25 mouse cellular contexts compared by ENCODE assay signal in the genomic region with DNA sequence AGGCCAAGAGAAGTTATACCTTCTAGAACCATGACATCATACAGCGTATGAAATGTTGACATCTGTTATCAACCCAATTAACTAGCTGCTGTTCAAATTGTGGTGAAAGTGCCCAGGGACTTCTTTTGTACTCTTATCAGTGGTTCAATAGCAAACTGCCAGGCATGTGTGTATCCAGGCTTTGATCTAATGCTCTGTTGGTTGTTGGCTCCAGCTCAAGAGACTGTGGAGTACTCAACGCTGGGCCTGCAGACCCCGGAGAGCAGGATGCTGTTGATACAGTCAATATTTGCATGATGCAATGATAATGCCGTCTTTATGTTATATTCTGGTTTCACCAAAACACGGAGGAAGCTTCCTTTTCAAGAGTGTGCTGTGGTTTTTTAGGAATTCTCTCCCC.
DNase-seq lines count a peak whose midpoint lies in the region; ATAC-seq and TF ChIP-seq lines count a peak whose summit lies in the region.
"Had no signal": no experiment of that assay in that cellular context is flagged by ENCODE, and none has a peak within 500 bp of the region (broad histone marks: within the 10 kb centered on the region; RNA-seq: fewer than 3 reads in every experiment).

No protein-coding gene starts in this region.

- H3K4me2 ChIP-seq in liver, embryonic 11.5 days: no peak overlapping the region
- no peak overlapping the region for H3K4me2 ChIP-seq in lung, embryonic 16.5 days (ENCODE audit: low read depth, low read length)
- H3K4me2 ChIP-seq in stomach, embryonic 15.5 days: no peak overlapping the region
- H3K4me2 ChIP-seq: embryonic facial prominence, embryonic 15.5 days; forebrain, embryonic 15.5 days; heart, embryonic 12.5 days; hindbrain, embryonic 14.5 days had no signal

- no peaks in the 10 kb centered on the region for H3K4me1 ChIP-seq in liver, embryonic 11.5 days (replicated peaks; ENCODE audit: control insufficient read depth, insufficient read depth, low read length)
- 0 out of 2 replicates have a peak, but pooled peaks cover 2% of the 10 kb centered on the region for H3K4me1 ChIP-seq in lung, embryonic 16.5 days (replicated peaks; ENCODE audit: control insufficient read depth, insufficient read depth, low read length)
- H3K4me1 ChIP-seq in lung, adult 2 months (ENCODE audit: control insufficient read depth, insufficient read depth, low read length): no peaks in the 10 kb centered on the region
- H3K4me1 ChIP-seq in stomach, embryonic 15.5 days: no peaks in the 10 kb centered on the region
- H3K4me1 ChIP-seq: embryonic facial prominence, embryonic 15.5 days; forebrain, embryonic 15.5 days had no signal

- no peaks in the 10 kb centered on the region for H3K36me3 ChIP-seq in liver, embryonic 11.5 days (ENCODE audit: control insufficient read depth, insufficient read depth, low read length)
- no peaks in the 10 kb centered on the region for H3K36me3 ChIP-seq in lung, embryonic 16.5 days (ENCODE audit: control insufficient read depth, insufficient read depth, low read length)
- no peaks in the 10 kb centered on the region for H3K36me3 ChIP-seq in stomach, embryonic 15.5 days
- H3K36me3 ChIP-seq: embryonic facial prominence, embryonic 15.5 days; forebrain, embryonic 10.5 days; forebrain, embryonic 15.5 days; G1E; heart, embryonic 12.5 days; hindbrain, embryonic 10.5 days had no signal

- DNase-seq in cerebellum, postnatal 10 days: peak; percentile 5 to 28
- no peak for DNase-seq in cerebellum, adult 11-12 months
- DNase-seq in liver, embryonic 11.5 days (ENCODE audit: low spot score): no peak
- DNase-seq in liver: no peak
- DNase-seq in lung, adult 2 months: no peak
- DNase-seq in right cerebral cortex, postnatal 36 days (ENCODE audit: low spot score in 2 of 2): no peak
- DNase-seq: adrenal gland, adult 8-10 months; adrenal gland, postnatal 36 days; B cell, adult 2 months; cerebellum, adult 11 months; cerebellum, adult 9-10 months; cerebellum, postnatal 36 days; gastrocnemius, postnatal 10 days; heart, adult 2 months had no signal

- no peaks in the 10 kb centered on the region for H3K9me3 ChIP-seq in liver, embryonic 11.5 days (ENCODE audit: control insufficient read depth, low read length)
- no peaks in the 10 kb centered on the region for H3K9me3 ChIP-seq in lung, embryonic 16.5 days (ENCODE audit: control insufficient read depth, low read length)
- no peaks in the 10 kb centered on the region for H3K9me3 ChIP-seq in stomach, embryonic 15.5 days
- H3K9me3 ChIP-seq: embryonic facial prominence, embryonic 15.5 days; forebrain, embryonic 10.5 days; forebrain, embryonic 15.5 days; G1E; heart, embryonic 12.5 days; hindbrain, embryonic 10.5 days had no signal

- TF ChIP-seq CTCF in lung, adult 2 months (IDR thresholded peaks at IDR 0.05; ENCODE audit: insufficient read depth, low read length): no peak

- H3K4me3 ChIP-seq in liver, embryonic 11.5 days (ENCODE audit: low read depth, low read length): no peak overlapping the region
- no peak overlapping the region for H3K4me3 ChIP-seq in lung, embryonic 16.5 days (ENCODE audit: low read length)
- no peak overlapping the region for H3K4me3 ChIP-seq in lung, adult 2 months (replicated peaks; ENCODE audit: extremely low read depth, low read depth, low read length)
- no peak overlapping the region for H3K4me3 ChIP-seq in stomach, embryonic 15.5 days (replicated peaks)
- H3K4me3 ChIP-seq: embryonic facial prominence, embryonic 15.5 days; erythroblast, embryonic 14.5 days; forebrain, embryonic 10.5 days; forebrain, embryonic 15.5 days; heart, adult 2 months; heart, embryonic 12.5 days; hindbrain, embryonic 10.5 days had no signal

- ATAC-seq in liver, embryonic 11.5 days (replicated peaks; ENCODE audit: low FRiP score): 0 out of 2 replicates have a peak, but pooled peaks have one; percentile 34
- peak; percentile 92 for ATAC-seq in lung, embryonic 16.5 days (ENCODE audit: low read depth)
- ATAC-seq in stomach, embryonic 15.5 days (ENCODE audit: insufficient read depth, low FRiP score, low read depth): peak; percentile 91
- ATAC-seq: CD4-positive, CD25-positive, alpha-beta regulatory T cell, adult 4 months; forebrain, embryonic 15.5 days had no signal

- WGBS in liver, embryonic 11.5 days: 57% methylated on average over 5 of the region's 5 CpGs
- 27% methylated on average over 5 of the region's 5 CpGs for WGBS in lung, embryonic 16.5 days
- 34% methylated on average over 5 of the region's 5 CpGs for WGBS in lung, adult 2 months
- WGBS in stomach, embryonic 15.5 days: 59% methylated on average over 5 of the region's 5 CpGs

- no peak for TF ChIP-seq POLR2A in lung, adult 2 months (IDR thresholded peaks at IDR 0.05; ENCODE audit: borderline replicate concordance, extremely low read depth, low read depth, low read length)

- H3K27ac ChIP-seq in liver, embryonic 11.5 days (ENCODE audit: low read depth, low read length): no peak overlapping the region
- peak overlapping the region; percentile 37; the same call in 1 of the 2 replicates for H3K27ac ChIP-seq in lung, embryonic 16.5 days (ENCODE audit: low read length)
- H3K27ac ChIP-seq in stomach, embryonic 15.5 days: no peak overlapping the region
- H3K27ac ChIP-seq: embryonic facial prominence, embryonic 15.5 days; forebrain, embryonic 10.5 days; forebrain, embryonic 15.5 days; heart, adult 2 months; hindbrain, embryonic 10.5 days; hindbrain, embryonic 14.5 days had no signal

- no peak overlapping the region for H3K9ac ChIP-seq in liver, embryonic 11.5 days (ENCODE audit: low read depth, low read length)
- no peak overlapping the region for H3K9ac ChIP-seq in lung, embryonic 16.5 days (ENCODE audit: low read length)
- H3K9ac ChIP-seq in stomach, embryonic 15.5 days: no peak overlapping the region
- H3K9ac ChIP-seq: embryonic facial prominence, embryonic 15.5 days; forebrain, embryonic 15.5 days; heart, embryonic 12.5 days; hindbrain, embryonic 14.5 days had no signal

- 0 out of 2 replicates have a peak, but pooled peaks cover 2% of the 10 kb centered on the region for H3K27me3 ChIP-seq in liver, embryonic 11.5 days (replicated peaks; ENCODE audit: control insufficient read depth, insufficient read depth, low read length)
- no peaks in the 10 kb centered on the region for H3K27me3 ChIP-seq in lung, embryonic 16.5 days (ENCODE audit: control insufficient read depth, insufficient read depth, low read depth, low read length)
- no peaks in the 10 kb centered on the region for H3K27me3 ChIP-seq in stomach, embryonic 15.5 days (replicated peaks)
- H3K27me3 ChIP-seq: embryonic facial prominence, embryonic 15.5 days; forebrain, embryonic 15.5 days; heart, embryonic 12.5 days had no signal

Comparison
In these comparisons a context has a peak if more than half of its experiments do, and no peak if none do; other contexts are left out.
1. DNase-seq: peak in cerebellum, postnatal 10 days (2 of 2); none in cerebellum, adult 11-12 months (single experiment), liver, embryonic 11.5 days (single experiment), liver (single experiment), lung, adult 2 months (single experiment) and right cerebral cortex, postnatal 36 days (0 of 2).
2. ATAC-seq: peak in every context shown above with its lines; median percentile 92 in lung, embryonic 16.5 days; 91 in stomach, embryonic 15.5 days; 34 in liver, embryonic 11.5 days.